Mouse (Mus musculus): ENCODE measurements around the gene Senp5. TPM values are rescaled to one million over a fixed set of nuclear protein-coding genes. Genes with fewer than 3 reads are reported as not detected.

Senp5 gene
- polyA plus RNA-seq, 1 experiment = 0.07 TPM

GRCm38 (mm10) chr16:31933751-31934549 is 69.1 kb downstream of the Senp5 start, which contains the start of gene Pigz:
Gene Pigz, plus strand, starts transcription at chr16:31933851.
- Histone ChIP-seq H3K27me3 (ENCODE audit: control insufficient read depth) (peaks cover 62% of the 10 kb centered on the region), H3K4me1 (ENCODE audit: control insufficient read depth) (peaks cover 15% of the 10 kb centered on the region), H3K36me3 (ENCODE audit: control insufficient read depth) (no peaks in the 10 kb centered on the region), H3K4me3 (replicated peaks) (peak within 1 kb of the TSS; percentile 46), H3K9me3 (ENCODE audit: control insufficient read depth, low read length) (peaks cover 14% of the 10 kb centered on the region)
- no peak for TF ChIP-seq TAL1 (IDR thresholded peaks at IDR 0.05; ENCODE audit: low read length)
- no peak for TF ChIP-seq GATA1 (IDR thresholded peaks at IDR 0.05; ENCODE audit: low read length)

DNA sequence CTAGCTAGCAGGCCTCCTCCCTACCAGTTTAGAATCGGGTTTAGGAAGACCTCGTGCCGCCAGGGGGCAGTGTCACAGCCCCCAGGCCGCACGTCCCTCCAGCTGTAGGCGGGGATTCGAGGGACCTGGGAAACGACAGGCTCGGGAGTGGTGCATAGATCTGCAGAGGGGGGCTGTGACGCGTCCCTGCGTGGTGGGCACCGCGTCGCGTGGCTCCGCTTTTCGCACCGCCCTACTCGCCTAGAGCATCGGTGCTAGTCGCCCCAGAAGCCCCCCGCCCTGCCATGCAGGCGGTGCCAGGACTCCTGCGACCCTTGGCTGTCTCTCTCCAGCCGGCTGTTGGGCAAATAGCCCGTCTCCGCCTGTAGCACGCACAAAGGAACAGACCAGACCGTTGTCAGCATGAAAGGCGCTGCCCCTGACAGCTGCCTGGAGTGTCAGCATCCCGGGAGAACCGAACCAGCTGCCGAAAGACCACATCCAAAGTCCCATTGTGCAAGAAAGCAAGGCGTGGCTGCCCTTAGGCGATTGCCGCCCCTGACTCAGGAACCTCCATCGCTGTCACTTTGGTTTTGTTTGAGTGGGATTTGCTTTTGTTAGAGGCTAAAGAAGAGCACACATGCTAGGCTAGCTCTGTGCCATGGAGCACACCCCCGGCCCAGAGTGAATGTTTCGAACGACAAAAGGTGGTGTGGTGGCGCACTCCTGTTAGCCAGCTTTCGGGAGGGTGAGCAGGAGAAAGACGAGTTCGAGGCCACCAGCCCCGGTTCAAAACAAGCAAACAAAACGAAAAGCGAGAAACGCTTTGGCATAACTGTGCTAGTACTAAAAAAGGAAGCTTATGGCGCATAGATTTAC is 70.0 kb downstream of the Senp5 start:
- peak overlapping the region; percentile 46 for H3K4me3 ChIP-seq (replicated peaks)
- H3K27me3 ChIP-seq (ENCODE audit: control insufficient read depth) = peaks cover 62% of the 10 kb centered on the region
- H3K36me3 ChIP-seq (ENCODE audit: control insufficient read depth) = no peaks in the 10 kb centered on the region
- no peak for TF ChIP-seq GATA1 (IDR thresholded peaks at IDR 0.05; ENCODE audit: low read length)
- TF ChIP-seq TAL1 (IDR thresholded peaks at IDR 0.05; ENCODE audit: low read length) = no peak
- peaks cover 14% of the 10 kb centered on the region for H3K9me3 ChIP-seq (ENCODE audit: control insufficient read depth, low read length)
- H3K4me1 ChIP-seq (ENCODE audit: control insufficient read depth) = peaks cover 15% of the 10 kb centered on the region

- Histone ChIP-seq H3K27me3 (ENCODE audit: control insufficient read depth) (peaks cover 59% of the 10 kb centered on the region), H3K4me3 (replicated peaks) (no peak overlapping the region), H3K9me3 (ENCODE audit: control insufficient read depth, low read length) (peaks cover 14% of the 10 kb centered on the region), H3K4me1 (ENCODE audit: control insufficient read depth) (peaks cover 15% of the 10 kb centered on the region), H3K36me3 (ENCODE audit: control insufficient read depth) (no peaks in the 10 kb centered on the region)
- TF ChIP-seq TAL1 (IDR thresholded peaks at IDR 0.05; ENCODE audit: low read length) (no peak), GATA1 (IDR thresholded peaks at IDR 0.05; ENCODE audit: low read length) (no peak)
These were observed 70.8 kb downstream of the Senp5 start for GRCm38 (mm10) chr16:31932255-31932654.

DNA sequence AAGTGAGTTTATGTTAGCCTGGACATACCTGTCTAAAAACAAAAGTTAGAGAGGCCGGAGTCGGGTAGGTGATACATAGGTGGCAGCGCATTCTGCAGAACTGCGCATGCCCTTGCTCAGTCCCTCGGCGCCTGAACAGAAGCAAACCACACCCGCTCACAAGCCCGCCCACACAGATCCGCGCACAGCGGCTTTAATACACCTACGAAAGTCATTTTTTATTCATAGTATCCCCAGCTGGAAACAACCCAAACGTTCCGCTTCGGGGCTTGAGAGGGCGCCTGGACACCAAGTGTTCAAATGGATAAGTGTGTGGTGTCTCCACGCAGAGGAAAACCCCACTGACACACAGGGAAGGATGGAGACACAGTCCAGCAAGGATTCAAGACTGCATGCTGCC is 71.8 kb downstream of the Senp5 start:
- peaks cover 15% of the 10 kb centered on the region for H3K4me1 ChIP-seq (ENCODE audit: control insufficient read depth)
- no peak for TF ChIP-seq GATA1 (IDR thresholded peaks at IDR 0.05; ENCODE audit: low read length)
- no peak for TF ChIP-seq TAL1 (IDR thresholded peaks at IDR 0.05; ENCODE audit: low read length)
- peaks cover 9% of the 10 kb centered on the region; the same call in 1 of the 2 replicates for H3K9me3 ChIP-seq (ENCODE audit: control insufficient read depth, low read length)
- H3K36me3 ChIP-seq (ENCODE audit: control insufficient read depth) = no peaks in the 10 kb centered on the region
- H3K4me3 ChIP-seq (replicated peaks) = no peak overlapping the region
- peaks cover 52% of the 10 kb centered on the region for H3K27me3 ChIP-seq (ENCODE audit: control insufficient read depth)

GRCm38 (mm10) chr16:31927412-31927811 is 75.7 kb downstream of the Senp5 start:
- no peaks in the 10 kb centered on the region for H3K9me3 ChIP-seq (ENCODE audit: control insufficient read depth, low read length)
- no peaks in the 10 kb centered on the region for H3K4me1 ChIP-seq (ENCODE audit: control insufficient read depth)
- no peaks in the 10 kb centered on the region for H3K36me3 ChIP-seq (ENCODE audit: control insufficient read depth)
- TF ChIP-seq GATA1 (IDR thresholded peaks at IDR 0.05; ENCODE audit: low read length) (no peak), TAL1 (IDR thresholded peaks at IDR 0.05; ENCODE audit: low read length) (no peak)
- peaks cover 13% of the 10 kb centered on the region for H3K27me3 ChIP-seq (ENCODE audit: control insufficient read depth)
- H3K4me3 ChIP-seq (replicated peaks) = no peak overlapping the region

DNA sequence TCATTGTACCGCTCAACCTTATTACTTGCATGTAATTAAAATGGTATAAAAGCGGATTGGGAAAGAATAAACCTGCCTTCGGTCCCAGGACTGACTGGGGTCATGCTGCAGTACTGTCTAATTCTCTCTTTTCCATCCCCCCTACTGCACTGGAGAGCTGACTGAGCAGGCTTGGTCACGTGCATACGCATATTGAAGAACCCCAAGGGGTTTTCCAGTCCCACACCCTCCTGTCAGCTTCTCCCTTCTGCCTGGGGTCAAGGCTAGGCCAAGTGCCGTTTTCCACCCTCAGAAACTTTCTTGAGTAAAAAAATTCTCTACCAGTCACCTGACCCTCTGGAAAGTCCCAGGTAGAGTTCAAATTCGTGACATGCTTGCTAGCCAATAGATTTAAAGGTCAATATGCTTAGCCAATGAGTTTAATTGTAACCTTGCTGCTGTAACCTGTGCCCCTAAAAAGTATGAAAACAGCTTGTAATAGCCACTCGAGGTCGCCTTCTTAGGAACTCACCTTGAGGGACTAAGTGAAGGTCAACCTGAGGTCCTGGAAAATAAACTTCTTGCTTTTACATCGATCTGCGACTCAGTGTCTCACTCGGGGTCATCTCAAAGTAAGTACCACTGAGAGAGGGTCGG is 76.4 kb downstream of the Senp5 start:
- H3K4me3 ChIP-seq (replicated peaks) = no peak overlapping the region
- H3K36me3 ChIP-seq (ENCODE audit: control insufficient read depth) = no peaks in the 10 kb centered on the region
- H3K27me3 ChIP-seq (ENCODE audit: control insufficient read depth) = peaks cover 7% of the 10 kb centered on the region
- no peaks in the 10 kb centered on the region for H3K4me1 ChIP-seq (ENCODE audit: control insufficient read depth)
- TF ChIP-seq TAL1 (IDR thresholded peaks at IDR 0.05; ENCODE audit: low read length) = no peak
- no peak for TF ChIP-seq GATA1 (IDR thresholded peaks at IDR 0.05; ENCODE audit: low read length)
- H3K9me3 ChIP-seq (ENCODE audit: control insufficient read depth, low read length) = no peaks in the 10 kb centered on the region

DNA sequence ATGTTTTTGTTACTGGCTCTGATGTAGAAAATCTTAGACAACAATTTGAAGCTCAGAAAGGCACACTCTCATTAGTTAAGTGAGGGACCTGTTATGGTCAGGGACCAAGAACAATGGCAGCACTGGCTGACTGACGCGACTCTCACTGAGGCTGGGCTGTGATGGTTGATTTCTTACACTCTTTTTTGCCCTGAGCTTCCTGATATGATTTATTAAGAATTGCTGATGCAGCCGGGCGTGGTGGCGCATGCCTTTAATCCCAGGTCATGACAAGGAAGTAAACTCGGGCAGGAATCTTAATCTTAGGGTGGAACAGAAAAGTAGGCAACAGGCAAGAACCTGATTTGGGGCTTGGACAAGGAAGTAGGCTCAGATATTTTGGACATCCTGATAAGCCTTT is 77.0 kb downstream of the Senp5 start:
- TF ChIP-seq GATA1 (IDR thresholded peaks at IDR 0.05; ENCODE audit: low read length) (no peak), TAL1 (IDR thresholded peaks at IDR 0.05; ENCODE audit: low read length) (no peak)
- no peaks in the 10 kb centered on the region for H3K4me1 ChIP-seq (ENCODE audit: control insufficient read depth)
- no peaks in the 10 kb centered on the region for H3K9me3 ChIP-seq (ENCODE audit: control insufficient read depth, low read length)
- H3K27me3 ChIP-seq (ENCODE audit: control insufficient read depth) = peaks cover 3% of the 10 kb centered on the region; the same call in 1 of the 2 replicates
- H3K36me3 ChIP-seq (ENCODE audit: control insufficient read depth) = no peaks in the 10 kb centered on the region
- no peak overlapping the region for H3K4me3 ChIP-seq (replicated peaks)

DNA sequence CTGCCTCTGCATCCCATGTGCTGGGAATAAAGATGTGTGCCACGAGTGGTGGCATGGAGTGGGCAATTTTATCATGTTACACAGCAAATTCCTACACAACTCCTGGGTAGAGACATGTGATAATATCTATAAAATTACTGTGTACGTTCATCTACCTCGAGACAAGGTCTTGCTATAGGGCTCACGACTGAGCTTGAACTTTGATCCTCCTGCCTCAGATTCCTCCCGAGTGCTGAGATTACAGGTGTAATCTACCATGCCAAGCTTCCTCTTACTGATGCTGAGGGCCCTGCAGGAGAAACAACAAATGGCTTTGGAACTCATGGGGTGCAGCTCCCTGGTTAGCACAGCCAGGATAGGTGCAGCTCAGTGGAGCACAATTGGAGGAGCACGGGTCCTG is 78.7 kb downstream of the Senp5 start:
- no peaks in the 10 kb centered on the region for H3K9me3 ChIP-seq (ENCODE audit: control insufficient read depth, low read length)
- H3K4me3 ChIP-seq (replicated peaks) = no peak overlapping the region
- TF ChIP-seq GATA1 (IDR thresholded peaks at IDR 0.05; ENCODE audit: low read length) (no peak), TAL1 (IDR thresholded peaks at IDR 0.05; ENCODE audit: low read length) (no peak)

More for the DNA sequence above, 78.7 kb downstream of the Senp5 start:
- H3K36me3 ChIP-seq (ENCODE audit: control insufficient read depth) = no peaks in the 10 kb centered on the region
- no peaks in the 10 kb centered on the region for H3K27me3 ChIP-seq (ENCODE audit: control insufficient read depth)
- H3K4me1 ChIP-seq (ENCODE audit: control insufficient read depth) = no peaks in the 10 kb centered on the region

Measured in erythroblast, embryonic 14.5 days (primary cell).